Mouse (Mus musculus) bone marrow macrophage, adult 2 months (primary cell): ENCODE measurements around the gene Ppp1r16b. TPM values are rescaled to one million over a fixed set of nuclear protein-coding genes. Genes with fewer than 3 reads are reported as not detected.

Experiments used
- H3K27ac ChIP-seq: 2 replicates; pipeline ENCODE4 v1.5.1; 2012; ENCODE audit warnings: low read depth, low read length; ENCODE audit not compliant: insufficient read depth
- H3K4me1 ChIP-seq: 2 replicates; pipeline ENCODE4 v1.6.1; 2012; ENCODE audit warnings: low read length; ENCODE audit not compliant: control insufficient read depth, insufficient read depth
- H3K4me3 ChIP-seq: 2 replicates; pipeline ENCODE4 v1.5.1; 2012; ENCODE audit warnings: mild to moderate bottlenecking, low read length, moderate library complexity; ENCODE audit not compliant: insufficient read depth
- CTCF ChIP-seq: IDR thresholded peaks from 2 replicates; pipeline ENCODE4 v1.5.1; 2012; ENCODE audit warnings: low read depth, mild to moderate bottlenecking, low read length, moderate library complexity
- POLR2A ChIP-seq: IDR thresholded peaks from 2 replicates; pipeline ENCODE4 v1.6.1; 2012; ENCODE audit warnings: mild to moderate bottlenecking, low read depth, low read length, borderline replicate concordance
- polyA plus RNA-seq: library from polyadenylated mRNA; stranded (reverse); fragments of >200 nt; gene quantifications from 2 replicates; pipeline ENCODE4 v1.2.4, GENCODE M21; 2012; ENCODE audit not compliant: missing spikeins, insufficient read depth, insufficient read length

Gene Ppp1r16b
- polyA plus RNA-seq, 1 experiment = not detected

DNA sequence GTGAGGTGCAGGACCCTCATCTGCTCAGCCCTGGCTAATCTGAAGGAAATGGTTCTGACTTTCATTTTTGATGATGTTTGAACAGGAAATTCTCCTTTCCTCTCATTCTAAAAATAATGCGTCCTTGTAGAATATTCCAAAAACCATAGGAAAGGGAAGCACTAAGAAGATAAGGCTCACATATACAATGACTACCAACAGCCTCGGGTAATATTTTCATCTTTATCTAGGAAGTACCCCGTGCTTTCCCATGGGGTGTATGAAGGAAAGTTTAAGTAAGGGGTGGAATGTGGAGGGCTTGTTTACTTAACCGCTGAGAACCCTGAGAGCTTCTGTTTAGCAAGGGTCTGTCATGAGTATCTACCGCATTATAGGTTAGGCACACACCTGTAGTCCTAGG, 37.0 kb downstream of the Ppp1r16b start:
- no peak for TF ChIP-seq POLR2A
- TF ChIP-seq CTCF = no peak
- Histone ChIP-seq H3K4me1 (no peaks in the 10 kb centered on the region), H3K27ac (no peak overlapping the region), H3K4me3 (no peak overlapping the region)

DNA sequence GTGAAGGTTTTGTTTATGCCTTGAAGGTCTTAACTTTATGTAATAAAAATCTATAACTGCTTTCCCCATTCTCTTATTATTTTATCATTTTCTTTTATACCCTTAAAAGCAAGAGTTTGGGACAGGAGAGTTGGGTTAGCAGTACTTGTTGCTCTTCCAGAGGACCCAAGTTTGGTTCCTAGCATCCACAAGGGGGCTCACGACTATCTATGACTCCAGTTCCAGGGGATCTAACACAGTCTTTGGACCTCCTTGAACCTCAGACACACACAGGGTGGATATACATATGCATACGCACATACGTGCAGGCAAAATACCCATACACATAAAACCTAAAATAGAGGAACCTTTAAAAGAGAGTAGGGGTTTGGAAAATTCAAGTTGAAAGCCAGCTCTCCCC, 39.5 kb downstream of the Ppp1r16b start:
- TF ChIP-seq CTCF (no peak), POLR2A (no peak)
- Histone ChIP-seq H3K27ac (no peak overlapping the region), H3K4me3 (no peak overlapping the region), H3K4me1 (no peaks in the 10 kb centered on the region)

DNA sequence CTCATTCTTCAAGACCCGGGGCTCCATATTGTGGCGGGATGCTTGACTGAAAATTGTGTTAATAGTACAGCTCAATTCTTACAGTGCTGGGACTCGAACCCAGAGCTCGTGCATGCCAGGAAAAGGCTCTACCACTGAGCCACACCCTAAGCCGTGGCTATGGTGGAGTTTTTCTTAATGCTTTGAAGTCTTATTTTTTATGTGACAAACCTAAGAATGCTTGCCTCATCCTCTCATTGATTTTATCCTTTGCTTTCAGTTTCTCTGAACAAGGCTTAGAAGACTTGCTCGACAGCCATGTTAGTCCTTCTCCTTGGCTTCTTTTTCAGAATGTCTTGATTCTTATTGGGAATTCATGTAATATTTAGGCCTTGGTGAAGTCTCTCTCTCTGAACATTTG, 40.3 kb downstream of the Ppp1r16b start:
- no peaks in the 10 kb centered on the region for H3K4me1 ChIP-seq
- H3K4me3 ChIP-seq = no peak overlapping the region
- H3K27ac ChIP-seq = no peak overlapping the region
- no peak for TF ChIP-seq CTCF
- TF ChIP-seq POLR2A = no peak

DNA sequence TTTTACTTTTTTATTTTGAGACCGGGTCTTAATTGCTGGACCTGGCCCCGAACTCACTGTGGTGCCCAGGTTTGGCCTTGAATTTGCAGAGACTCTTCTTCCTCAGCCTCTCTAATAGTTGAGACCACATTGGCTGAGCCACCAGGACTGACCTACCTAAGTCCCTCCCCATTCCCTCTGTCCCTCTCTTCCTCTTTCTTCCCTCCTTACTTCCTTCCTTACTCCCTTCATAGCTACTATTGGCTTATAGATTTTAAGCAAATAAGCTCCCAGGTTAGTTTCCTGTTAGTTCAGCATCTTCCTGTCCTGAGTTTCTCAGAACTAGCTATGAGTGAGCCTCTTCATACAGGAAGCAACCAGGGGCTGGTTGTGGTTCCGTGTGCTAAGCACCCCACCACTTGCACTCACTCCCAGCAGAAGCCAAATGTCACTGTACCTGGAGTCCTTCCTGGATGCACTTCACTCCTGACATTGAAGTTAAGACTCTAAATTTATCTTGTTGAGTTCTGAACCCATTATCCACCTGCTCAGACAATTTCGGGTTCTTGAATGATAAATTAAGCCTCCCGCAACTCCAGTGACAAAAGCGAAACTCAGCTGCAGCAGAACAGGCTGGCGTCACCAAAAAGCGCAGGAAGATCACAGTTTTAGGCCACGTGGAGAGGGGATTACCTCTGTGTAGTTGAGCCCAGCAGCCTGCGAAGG, 41.7 kb downstream of the Ppp1r16b start:
- H3K4me1 ChIP-seq = no peaks in the 10 kb centered on the region
- no peak overlapping the region for H3K27ac ChIP-seq
- no peak overlapping the region for H3K4me3 ChIP-seq
- TF ChIP-seq POLR2A (no peak), CTCF (no peak)

DNA sequence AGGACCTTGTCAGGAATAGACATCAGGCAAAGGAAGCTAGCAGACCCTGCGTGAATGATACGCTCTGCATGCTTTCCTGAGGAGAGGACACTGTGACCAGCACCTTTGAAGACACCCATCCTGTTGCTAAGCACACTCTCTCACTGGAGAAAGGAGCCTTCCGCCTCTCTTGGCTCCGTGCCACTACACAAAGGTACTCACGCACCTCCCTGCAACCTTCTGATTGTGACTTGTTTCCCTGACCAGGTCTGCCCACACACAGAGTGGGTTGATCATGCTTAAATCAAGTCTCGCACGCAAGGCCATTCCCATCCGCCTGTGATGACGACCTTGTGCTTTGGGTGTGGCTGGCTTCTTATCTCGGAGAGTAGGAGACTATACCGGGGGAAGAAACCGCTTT, 42.9 kb downstream of the Ppp1r16b start:
- H3K4me3 ChIP-seq = no peak overlapping the region
- no peaks in the 10 kb centered on the region for H3K4me1 ChIP-seq
- H3K27ac ChIP-seq = no peak overlapping the region
- no peak for TF ChIP-seq CTCF
- TF ChIP-seq POLR2A = no peak

DNA sequence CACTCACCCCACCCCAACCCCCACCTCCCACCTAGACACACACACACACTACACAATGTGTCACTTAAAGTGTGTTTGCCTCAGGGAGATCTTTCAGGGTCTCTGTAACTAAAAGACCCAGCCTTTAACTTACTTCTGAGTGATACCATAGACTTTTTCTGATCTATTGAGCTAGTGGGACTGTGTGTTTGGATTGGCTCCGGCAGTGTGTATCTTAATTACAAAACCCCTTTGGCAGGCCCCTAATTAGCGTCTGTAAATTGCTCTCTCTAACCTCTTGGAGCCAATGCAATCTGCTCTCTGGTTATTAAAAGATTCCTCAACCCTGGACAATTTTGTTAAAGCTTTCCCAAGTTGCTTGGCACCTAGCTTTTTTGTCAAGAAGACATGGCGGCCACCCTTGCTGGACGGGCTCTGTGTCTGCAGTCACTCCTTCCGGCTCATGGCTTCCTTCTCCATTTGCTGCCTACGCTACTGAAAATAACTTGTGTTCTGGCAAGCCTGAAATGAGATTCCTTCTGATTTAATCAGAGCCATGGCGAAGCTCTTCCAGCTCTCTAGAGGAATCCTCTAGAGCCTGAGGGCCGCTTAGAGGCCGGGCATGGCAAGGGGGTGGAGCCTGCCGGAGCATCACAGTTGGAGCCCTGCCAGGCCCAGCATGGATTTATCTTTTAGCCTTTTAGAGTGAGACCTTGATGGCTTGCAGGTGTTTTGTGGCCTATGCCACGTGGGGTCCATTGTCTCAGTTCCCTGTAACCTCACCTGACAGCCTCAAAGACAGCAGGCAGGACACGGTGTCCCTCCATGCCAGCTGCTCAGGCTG, 46.9 kb downstream of the Ppp1r16b start:
- Histone ChIP-seq H3K27ac (no peak overlapping the region), H3K4me1 (no peaks in the 10 kb centered on the region), H3K4me3 (no peak overlapping the region)
- TF ChIP-seq POLR2A (no peak), CTCF (no peak)

DNA sequence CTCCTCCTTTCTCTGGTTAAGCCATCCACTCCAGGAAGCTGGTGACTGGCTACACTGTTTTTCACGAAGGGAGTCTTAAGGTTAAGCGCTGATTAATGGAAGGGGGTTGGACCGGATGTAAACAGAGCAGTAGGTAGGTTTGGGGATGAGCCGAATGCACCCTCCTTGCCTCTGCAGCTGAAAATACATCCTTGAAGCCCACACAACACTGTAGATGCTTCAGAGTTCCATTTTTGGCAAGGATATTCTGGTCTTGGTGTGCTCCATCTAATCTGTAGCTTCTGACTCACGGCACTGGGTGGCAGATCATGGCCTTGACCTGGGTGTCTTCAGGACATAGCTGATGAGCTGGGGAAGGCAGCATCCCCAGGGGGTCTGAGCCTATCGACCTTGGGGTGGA, 49.6 kb downstream of the Ppp1r16b start:
- TF ChIP-seq POLR2A (no peak), CTCF (no peak)
- no peak overlapping the region for H3K4me3 ChIP-seq
- H3K4me1 ChIP-seq = no peaks in the 10 kb centered on the region
- H3K27ac ChIP-seq = no peak overlapping the region

DNA sequence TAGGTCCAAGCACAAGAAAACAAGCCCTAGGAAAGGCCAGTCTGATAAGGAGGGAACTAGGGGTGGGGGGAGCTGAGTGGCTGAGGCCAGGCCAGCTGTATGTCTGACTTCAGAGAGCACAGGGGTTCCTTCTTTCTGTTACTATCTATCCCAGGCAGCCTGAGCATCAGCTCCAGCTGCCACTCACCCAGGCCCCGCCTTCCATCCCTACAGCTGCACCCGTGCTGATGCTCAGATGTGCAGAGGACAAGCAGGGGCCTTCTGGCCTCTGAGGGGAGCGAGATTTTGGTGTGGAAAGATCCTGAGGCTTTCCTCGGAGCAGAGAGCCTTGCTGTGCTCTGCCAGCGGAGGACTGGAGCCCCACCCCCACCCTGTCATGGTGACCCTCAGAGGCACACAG, 50.9 kb downstream of the Ppp1r16b start:
- TF ChIP-seq POLR2A (no peak), CTCF (no peak)
- Histone ChIP-seq H3K4me1 (no peaks in the 10 kb centered on the region), H3K27ac (no peak overlapping the region)

DNA sequence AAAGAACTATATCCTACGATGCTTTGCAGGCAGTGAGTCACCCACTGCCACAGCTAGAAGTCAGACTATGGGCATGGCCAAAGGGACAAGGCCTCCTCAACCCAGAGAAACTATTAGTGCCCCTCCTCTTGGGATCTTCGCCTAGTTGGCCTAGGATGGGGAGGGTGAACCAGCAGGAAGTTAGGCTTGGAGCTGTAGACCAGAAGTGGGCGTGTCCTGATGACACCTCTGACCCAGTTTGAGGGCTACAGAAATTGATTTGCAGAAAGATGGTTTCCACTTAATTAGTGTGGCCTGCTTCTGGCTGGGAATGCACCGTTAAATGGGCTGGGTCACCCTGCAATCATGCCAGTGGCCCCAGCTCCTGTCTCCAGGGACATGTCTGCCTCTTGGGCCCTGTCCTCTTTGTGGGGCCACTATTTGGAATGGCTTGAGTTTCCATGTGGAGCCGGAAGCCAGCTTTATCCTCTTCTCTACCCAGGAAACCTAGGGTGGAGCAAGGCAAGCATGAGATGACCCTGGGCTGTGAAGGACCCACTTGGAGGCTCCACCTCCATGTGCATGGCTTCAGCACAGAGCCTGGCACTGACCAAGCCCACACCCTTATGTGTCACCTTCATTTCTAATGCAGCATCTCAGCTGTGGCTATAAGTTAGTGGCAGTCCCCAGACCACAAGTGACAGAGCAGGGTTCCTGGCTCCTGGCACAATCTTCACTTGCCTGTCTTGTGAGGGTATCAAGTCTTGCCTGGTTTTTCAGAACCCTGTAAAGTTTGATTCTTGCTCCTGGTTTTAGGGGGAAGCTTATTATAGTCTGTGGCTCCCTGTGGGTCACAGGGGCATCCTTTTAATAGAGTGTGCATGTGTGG, 52.6 kb downstream of the Ppp1r16b start:
- Histone ChIP-seq H3K4me1 (no peaks in the 10 kb centered on the region), H3K4me3 (no peak overlapping the region), H3K27ac (no peak overlapping the region)
- TF ChIP-seq POLR2A = no peak

More for the DNA sequence above, 50.9 kb downstream of the Ppp1r16b start:
- no peak overlapping the region for H3K4me3 ChIP-seq
